Mouse (Mus musculus): ENCODE data around the gene Txndc11. TPM values are rescaled to one million over a fixed set of nuclear protein-coding genes. Genes with fewer than 3 reads are reported as not detected.

Gene Txndc11
- polyA plus RNA-seq, 1 experiment from 2014 or later, result 33.7 TPM

DNA sequence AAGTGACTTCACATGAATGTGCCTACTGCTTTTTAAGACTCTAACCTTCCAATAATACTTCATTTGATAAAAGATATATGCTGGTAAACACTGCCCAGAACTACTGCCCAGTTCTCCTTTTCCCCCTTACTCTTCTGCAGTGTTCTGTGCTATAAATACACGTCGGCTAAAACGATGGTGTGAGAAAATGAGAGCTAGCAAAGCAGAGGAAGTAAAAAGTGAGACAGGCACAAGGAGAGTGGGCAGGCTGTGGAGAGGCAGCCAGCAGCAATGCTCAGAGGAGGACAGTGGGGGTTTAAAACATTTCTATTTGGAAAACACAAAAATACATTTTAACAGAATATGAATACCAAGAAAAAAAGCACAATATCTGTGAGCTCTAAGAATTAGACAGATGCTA, 41.9 kb downstream of the Txndc11 start:
- peaks cover 4% of the 10 kb centered on the region; the same call in 1 of the 2 replicates for H3K36me3 ChIP-seq (ENCODE audit: control insufficient read depth, insufficient read depth, low read length)
- no peaks in the 10 kb centered on the region for H3K9me3 ChIP-seq (ENCODE audit: control insufficient read depth, low read length)
- DNase-seq (ENCODE audit: low spot score) (no peak), ATAC-seq (ENCODE audit: insufficient number of reproducible peaks, low FRiP score, low TSS enrichment, low read depth) (no peak)
- 93% methylated on average over 3 of the region's 3 CpGs for WGBS
- no peak overlapping the region for H3K4me3 ChIP-seq (ENCODE audit: low read depth, low read length)
- no peak overlapping the region for H3K4me2 ChIP-seq (ENCODE audit: low read depth, severe bottlenecking)
- H3K27me3 ChIP-seq (ENCODE audit: control insufficient read depth, insufficient read depth, low read length), result no peaks in the 10 kb centered on the region
- H3K9ac ChIP-seq (ENCODE audit: low read length), result no peak overlapping the region
- no peaks in the 10 kb centered on the region for H3K4me1 ChIP-seq (ENCODE audit: control insufficient read depth, insufficient read depth, low read length)
- H3K27ac ChIP-seq (replicated peaks; ENCODE audit: low read depth, low read length), result no peak overlapping the region

- Histone ChIP-seq H3K4me2 (ENCODE audit: low read depth, severe bottlenecking) (no peak overlapping the region), H3K4me3 (ENCODE audit: low read depth, low read length) (no peak overlapping the region), H3K27me3 (ENCODE audit: control insufficient read depth, insufficient read depth, low read length) (no peaks in the 10 kb centered on the region), H3K4me1 (ENCODE audit: control insufficient read depth, insufficient read depth, low read length) (no peaks in the 10 kb centered on the region), H3K27ac (replicated peaks; ENCODE audit: low read depth, low read length) (no peak overlapping the region), H3K36me3 (ENCODE audit: control insufficient read depth, insufficient read depth, low read length) (peaks cover 4% of the 10 kb centered on the region; the same call in 1 of the 2 replicates), H3K9ac (ENCODE audit: low read length) (no peak overlapping the region), H3K9me3 (ENCODE audit: control insufficient read depth, low read length) (no peaks in the 10 kb centered on the region)
- ATAC-seq (ENCODE audit: insufficient number of reproducible peaks, low FRiP score, low TSS enrichment, low read depth) (no peak), DNase-seq (ENCODE audit: low spot score) (no peak)
- WGBS, result 81% methylated on average over 4 of the region's 4 CpGs
These were observed 42.4 kb downstream of the Txndc11 start for GRCm38 (mm10) chr16:11092061-11092460.

- no peaks in the 10 kb centered on the region for H3K4me1 ChIP-seq (ENCODE audit: control insufficient read depth, insufficient read depth, low read length)
- no peak for DNase-seq (ENCODE audit: low spot score)
- H3K9me3 ChIP-seq (ENCODE audit: control insufficient read depth, low read length), result no peaks in the 10 kb centered on the region
- no peak for ATAC-seq (ENCODE audit: insufficient number of reproducible peaks, low FRiP score, low TSS enrichment, low read depth)
- H3K9ac ChIP-seq (ENCODE audit: low read length), result no peak overlapping the region
- H3K36me3 ChIP-seq (ENCODE audit: control insufficient read depth, insufficient read depth, low read length), result peaks cover 4% of the 10 kb centered on the region; the same call in 1 of the 2 replicates
- H3K4me3 ChIP-seq (ENCODE audit: low read depth, low read length), result no peak overlapping the region
- no peak overlapping the region for H3K4me2 ChIP-seq (ENCODE audit: low read depth, severe bottlenecking)
- H3K27me3 ChIP-seq (ENCODE audit: control insufficient read depth, insufficient read depth, low read length), result no peaks in the 10 kb centered on the region
- H3K27ac ChIP-seq (replicated peaks; ENCODE audit: low read depth, low read length), result no peak overlapping the region
- 85% methylated on average over 10 of the region's 10 CpGs for WGBS
These were observed 43.4 kb downstream of the Txndc11 start for GRCm38 (mm10) chr16:11090836-11091570.

- Histone ChIP-seq H3K4me2 (ENCODE audit: low read depth, severe bottlenecking) (no peak overlapping the region), H3K27me3 (ENCODE audit: control insufficient read depth, insufficient read depth, low read length) (no peaks in the 10 kb centered on the region), H3K9me3 (ENCODE audit: control insufficient read depth, low read length) (no peaks in the 10 kb centered on the region), H3K9ac (ENCODE audit: low read length) (no peak overlapping the region), H3K27ac (replicated peaks; ENCODE audit: low read depth, low read length) (no peak overlapping the region), H3K4me3 (ENCODE audit: low read depth, low read length) (no peak overlapping the region), H3K36me3 (ENCODE audit: control insufficient read depth, insufficient read depth, low read length) (peaks cover 7% of the 10 kb centered on the region), H3K4me1 (ENCODE audit: control insufficient read depth, insufficient read depth, low read length) (no peaks in the 10 kb centered on the region)
- DNase-seq (ENCODE audit: low spot score), result no peak
- 88% methylated on average over 5 of the region's 5 CpGs for WGBS
- no peak for ATAC-seq (ENCODE audit: insufficient number of reproducible peaks, low FRiP score, low TSS enrichment, low read depth)
These were observed 47.4 kb downstream of the Txndc11 start for GRCm38 (mm10) chr16:11086856-11087588.

DNA sequence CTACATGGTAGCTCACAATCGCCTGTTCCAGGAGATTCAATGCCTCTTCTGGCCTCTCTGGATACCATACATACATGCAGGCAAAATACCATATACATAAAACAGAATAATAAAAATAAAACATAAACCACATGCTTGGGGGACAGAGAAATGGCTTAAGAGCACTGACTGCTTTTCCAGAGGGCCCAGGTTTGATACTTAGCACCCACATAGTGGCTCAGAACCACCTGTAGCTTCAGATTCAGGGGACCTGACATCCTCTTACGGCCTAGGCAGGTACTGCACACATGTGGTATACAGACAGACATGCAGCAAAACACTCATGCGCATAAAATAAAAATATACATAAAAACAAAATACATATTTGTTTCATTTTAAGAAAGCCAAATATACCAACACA, 48.2 kb downstream of the Txndc11 start:
- H3K4me2 ChIP-seq (ENCODE audit: low read depth, severe bottlenecking), result no peak overlapping the region
- H3K36me3 ChIP-seq (ENCODE audit: control insufficient read depth, insufficient read depth, low read length), result peaks cover 4% of the 10 kb centered on the region
- no peak overlapping the region for H3K4me3 ChIP-seq (ENCODE audit: low read depth, low read length)
- H3K27me3 ChIP-seq (ENCODE audit: control insufficient read depth, insufficient read depth, low read length), result no peaks in the 10 kb centered on the region
- 96% methylated on average over 3 of the region's 3 CpGs for WGBS
- H3K27ac ChIP-seq (replicated peaks; ENCODE audit: low read depth, low read length), result no peak overlapping the region
- H3K4me1 ChIP-seq (ENCODE audit: control insufficient read depth, insufficient read depth, low read length), result no peaks in the 10 kb centered on the region
- DNase-seq (ENCODE audit: low spot score) (no peak), ATAC-seq (ENCODE audit: insufficient number of reproducible peaks, low FRiP score, low TSS enrichment, low read depth) (no peak)
- H3K9me3 ChIP-seq (ENCODE audit: control insufficient read depth, low read length), result no peaks in the 10 kb centered on the region
- H3K9ac ChIP-seq (ENCODE audit: low read length), result no peak overlapping the region

DNA sequence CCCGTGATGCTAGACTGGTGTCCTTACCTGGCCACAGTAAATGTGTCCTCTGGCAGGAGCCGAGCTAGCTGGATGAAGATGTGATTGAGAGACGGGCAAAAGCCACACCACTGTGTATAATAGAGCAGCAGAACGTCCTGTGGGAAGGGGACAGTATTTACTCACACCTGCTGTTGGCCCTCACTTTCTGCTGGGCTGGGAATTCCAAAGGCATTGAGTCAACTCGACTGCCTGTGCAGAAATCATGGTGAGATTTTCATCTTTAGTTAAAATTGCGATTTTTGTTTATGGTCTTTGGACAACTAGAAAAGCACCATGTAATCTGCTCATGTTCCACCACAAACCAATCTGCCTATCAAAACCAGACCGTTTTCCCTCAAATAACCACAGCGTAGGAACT, 50.3 kb downstream of the Txndc11 start:
- Histone ChIP-seq H3K9ac (ENCODE audit: low read length) (no peak overlapping the region), H3K27ac (replicated peaks; ENCODE audit: low read depth, low read length) (no peak overlapping the region), H3K4me1 (ENCODE audit: control insufficient read depth, insufficient read depth, low read length) (no peaks in the 10 kb centered on the region), H3K4me2 (ENCODE audit: low read depth, severe bottlenecking) (no peak overlapping the region), H3K9me3 (ENCODE audit: control insufficient read depth, low read length) (no peaks in the 10 kb centered on the region), H3K36me3 (ENCODE audit: control insufficient read depth, insufficient read depth, low read length) (peaks cover 4% of the 10 kb centered on the region), H3K4me3 (ENCODE audit: low read depth, low read length) (no peak overlapping the region), H3K27me3 (ENCODE audit: control insufficient read depth, insufficient read depth, low read length) (no peaks in the 10 kb centered on the region)
- WGBS, result 93% methylated on average over 8 of the region's 8 CpGs
- ATAC-seq (ENCODE audit: insufficient number of reproducible peaks, low FRiP score, low TSS enrichment, low read depth) (no peak), DNase-seq (ENCODE audit: low spot score) (no peak)

DNA sequence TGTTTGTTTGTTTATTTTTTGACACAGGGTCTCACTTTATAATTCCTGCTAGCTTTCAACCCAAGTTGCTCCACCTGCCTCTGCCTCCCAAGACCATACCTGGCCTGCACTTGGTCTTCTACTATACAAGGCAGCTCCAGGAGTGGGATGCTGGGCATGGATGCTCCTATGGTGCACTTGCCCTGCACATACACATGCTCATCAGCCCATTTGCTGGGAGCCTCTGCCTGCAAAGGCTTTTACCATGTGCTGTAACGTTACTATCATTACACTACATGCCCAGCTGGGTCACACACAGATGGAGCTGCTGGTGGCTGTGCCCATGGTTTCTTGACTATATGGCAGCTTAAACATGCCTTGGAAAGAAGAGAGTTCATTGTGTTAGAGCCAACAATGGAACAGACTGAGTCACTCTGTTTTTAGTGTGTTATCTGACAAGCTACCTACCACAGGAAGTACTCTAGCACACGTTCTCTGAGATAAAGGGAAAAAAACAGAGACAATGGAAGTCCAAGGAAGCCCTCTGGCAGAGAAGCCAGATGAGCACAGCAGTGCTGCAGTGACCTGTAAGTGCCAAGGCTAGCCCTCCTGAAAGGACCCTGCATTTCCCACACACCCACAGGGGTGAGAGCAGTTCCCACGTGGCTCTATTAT, 56.1 kb downstream of the Txndc11 start:
- ATAC-seq (ENCODE audit: insufficient number of reproducible peaks, low FRiP score, low TSS enrichment, low read depth) (no peak), DNase-seq (ENCODE audit: low spot score) (no peak)
- H3K4me1 ChIP-seq (ENCODE audit: control insufficient read depth, insufficient read depth, low read length), result no peaks in the 10 kb centered on the region
- no peak overlapping the region for H3K27ac ChIP-seq (replicated peaks; ENCODE audit: low read depth, low read length)
- no peak overlapping the region for H3K4me3 ChIP-seq (ENCODE audit: low read depth, low read length)
- peaks cover 19% of the 10 kb centered on the region for H3K36me3 ChIP-seq (ENCODE audit: control insufficient read depth, insufficient read depth, low read length)
- no peak overlapping the region for H3K9ac ChIP-seq (ENCODE audit: low read length)
- H3K4me2 ChIP-seq (ENCODE audit: low read depth, severe bottlenecking), result no peak overlapping the region
- no peaks in the 10 kb centered on the region for H3K9me3 ChIP-seq (ENCODE audit: control insufficient read depth, low read length)
- no peaks in the 10 kb centered on the region for H3K27me3 ChIP-seq (ENCODE audit: control insufficient read depth, insufficient read depth, low read length)
- WGBS, result 90% methylated on average over 3 of the region's 3 CpGs

- H3K4me3 ChIP-seq (ENCODE audit: low read depth, low read length), result no peak overlapping the region
- ATAC-seq (ENCODE audit: insufficient number of reproducible peaks, low FRiP score, low TSS enrichment, low read depth) (no peak), DNase-seq (ENCODE audit: low spot score) (no peak)
- no peaks in the 10 kb centered on the region for H3K9me3 ChIP-seq (ENCODE audit: control insufficient read depth, low read length)
- H3K36me3 ChIP-seq (ENCODE audit: control insufficient read depth, insufficient read depth, low read length), result peaks cover 19% of the 10 kb centered on the region
- no peak overlapping the region for H3K4me2 ChIP-seq (ENCODE audit: low read depth, severe bottlenecking)
- H3K27me3 ChIP-seq (ENCODE audit: control insufficient read depth, insufficient read depth, low read length), result no peaks in the 10 kb centered on the region
- H3K4me1 ChIP-seq (ENCODE audit: control insufficient read depth, insufficient read depth, low read length), result no peaks in the 10 kb centered on the region
- no peak overlapping the region for H3K27ac ChIP-seq (replicated peaks; ENCODE audit: low read depth, low read length)
- no peak overlapping the region for H3K9ac ChIP-seq (ENCODE audit: low read length)
- WGBS, result 92% methylated on average over 9 of the region's 9 CpGs
These were observed 56.7 kb downstream of the Txndc11 start for GRCm38 (mm10) chr16:11077601-11078201.

All from limb, embryonic 11.5 days (tissue).